Mouse (Mus musculus) WW6 (cell line): ENCODE data around the gene Spem1.
"Not testable (repeated sequence)": the region's sequence is repeated elsewhere in the genome, so short reads cannot be mapped to it uniquely, and the experiment has no call there.

Experiments used
- DNase-seq: peaks from one replicate; pipeline ENCODE4 v3.0.0-alpha.2; 2013; ENCODE audit warnings: low read depth, low spot score

Gene Spem1

DNA sequence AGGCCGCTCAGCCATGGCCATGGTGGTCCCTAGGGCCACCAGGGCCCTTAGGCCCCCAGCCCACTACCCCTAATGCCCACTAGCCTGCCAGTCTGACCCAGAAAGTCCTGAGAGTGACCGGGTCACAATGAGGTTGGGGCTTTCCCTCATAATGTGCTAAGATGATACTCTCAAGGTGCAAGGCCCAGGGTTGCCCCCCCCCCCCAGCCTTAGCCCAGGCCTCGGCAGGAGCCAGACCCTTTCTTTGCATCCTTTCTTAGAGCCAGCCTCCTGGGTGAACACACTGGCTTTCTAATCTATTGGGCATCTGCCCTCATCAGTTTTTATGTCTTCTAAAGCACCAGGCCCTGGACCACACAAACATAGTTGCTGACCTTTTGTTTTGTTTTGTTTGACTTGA is at the start of gene Spem1:
Gene Spem1 (minus strand): TSS at position 101 of the 400 bp plus-strand sequence.
- no peak for DNase-seq

DNA sequence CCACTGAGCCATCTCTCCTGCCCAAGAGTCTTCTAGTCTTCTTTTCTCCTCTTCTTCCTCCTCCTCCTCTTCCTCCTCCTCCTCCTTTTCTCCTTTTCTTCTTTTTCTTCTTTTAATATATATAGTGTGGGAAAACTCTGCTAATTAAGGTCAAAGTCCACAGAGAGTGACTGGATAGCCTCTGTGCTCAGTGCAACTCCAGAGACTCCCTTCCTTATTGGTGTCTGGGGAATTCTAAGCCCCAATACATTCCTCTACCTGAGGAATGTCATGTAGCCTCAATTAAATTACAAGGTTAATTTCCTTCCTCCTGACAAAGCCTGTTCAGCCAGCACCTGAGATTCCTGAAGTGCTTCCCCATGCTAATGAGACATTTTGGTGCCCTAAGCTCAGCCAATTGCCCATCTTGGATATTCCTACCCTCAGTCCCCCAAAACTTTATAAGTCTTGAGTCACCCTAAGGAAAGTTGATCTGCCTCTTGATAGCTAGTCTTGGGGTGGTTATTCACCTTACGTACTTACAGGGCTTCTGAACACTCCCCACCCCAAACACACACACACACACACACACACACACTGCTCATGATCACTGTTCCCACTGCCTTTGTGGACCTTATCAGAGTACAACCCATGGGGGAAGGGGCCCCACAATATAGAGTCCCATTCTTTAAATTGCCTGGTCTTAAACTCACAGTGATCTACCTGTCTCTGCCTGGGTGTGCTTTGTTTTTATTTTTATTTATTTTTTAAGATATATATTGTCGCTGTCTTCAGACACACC is 48.5 kb upstream of the Spem1 start:
- DNase-seq = no peak

DNA sequence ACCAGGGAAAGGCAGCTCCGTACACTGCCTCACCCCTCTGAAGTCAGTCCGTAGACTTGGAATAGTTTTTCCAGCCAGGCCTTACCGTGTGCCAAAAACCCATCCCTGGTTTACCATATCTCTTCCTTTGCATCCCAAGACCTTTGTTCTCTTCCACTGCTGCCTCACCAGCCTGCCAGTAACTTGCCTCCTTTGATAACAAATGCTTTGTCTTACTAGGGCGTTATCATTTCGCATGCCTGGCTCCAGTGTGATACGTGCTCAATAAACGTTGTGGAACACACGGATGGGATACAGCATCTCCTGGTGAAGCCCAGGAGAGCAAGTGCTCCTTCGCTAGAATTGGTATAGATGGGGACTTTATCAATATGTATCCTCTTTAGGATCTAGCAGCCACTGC is 45.4 kb upstream of the Spem1 start:
- DNase-seq = no peak

DNA sequence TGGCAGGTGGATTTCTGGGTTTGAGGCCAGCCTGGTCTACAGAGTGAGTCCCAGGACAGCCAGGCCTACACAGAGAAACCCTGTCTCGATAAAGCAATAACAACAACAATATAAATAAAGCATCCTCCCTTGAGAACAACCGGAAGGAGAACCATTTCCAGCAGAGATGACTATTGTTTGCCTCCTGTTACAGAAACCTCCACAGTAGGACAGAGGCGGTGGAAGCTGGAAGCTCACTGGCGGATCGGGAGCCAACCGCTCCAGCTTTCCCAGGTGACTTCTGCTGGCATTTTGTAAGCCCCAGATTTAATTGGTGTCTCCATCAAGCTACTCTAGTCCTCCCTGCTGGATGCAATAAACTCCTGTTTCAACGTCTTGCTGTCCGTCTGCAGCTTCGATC is 43.6 kb upstream of the Spem1 start:
- no peak for DNase-seq

DNA sequence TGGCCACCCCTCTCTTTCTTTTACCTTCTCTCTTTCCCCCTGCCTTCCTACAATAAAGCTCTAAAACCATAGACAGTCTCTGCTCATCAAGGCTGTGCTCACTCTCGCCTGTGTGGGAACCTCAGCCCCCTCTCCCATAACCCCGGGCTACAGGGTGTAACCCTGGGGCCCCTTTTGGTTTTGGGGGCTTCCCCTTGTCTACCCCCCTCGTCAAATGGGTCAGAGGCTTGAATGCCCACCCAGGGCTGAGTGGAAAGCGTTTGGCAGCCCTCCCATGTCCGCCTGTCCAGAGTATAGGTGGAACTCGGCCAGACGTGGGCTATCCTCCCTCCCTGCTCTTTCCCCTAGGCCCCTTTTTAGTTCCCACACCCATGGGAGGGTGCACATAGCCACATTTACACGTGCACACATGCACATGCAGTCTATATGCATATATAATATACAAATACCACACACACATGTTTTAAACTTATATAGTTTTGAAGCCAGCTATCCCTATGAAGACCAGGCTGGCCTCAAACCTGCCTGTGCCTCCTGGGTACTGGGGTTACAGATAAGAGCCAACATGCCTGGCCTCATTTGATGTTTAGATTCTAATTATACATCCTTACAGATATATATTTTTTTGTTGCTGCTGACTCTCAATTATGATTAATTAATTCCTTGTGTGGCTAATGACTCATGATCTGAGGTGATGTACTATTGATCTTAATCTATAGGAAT is 42.3 kb upstream of the Spem1 start:
- no peak for DNase-seq

DNA sequence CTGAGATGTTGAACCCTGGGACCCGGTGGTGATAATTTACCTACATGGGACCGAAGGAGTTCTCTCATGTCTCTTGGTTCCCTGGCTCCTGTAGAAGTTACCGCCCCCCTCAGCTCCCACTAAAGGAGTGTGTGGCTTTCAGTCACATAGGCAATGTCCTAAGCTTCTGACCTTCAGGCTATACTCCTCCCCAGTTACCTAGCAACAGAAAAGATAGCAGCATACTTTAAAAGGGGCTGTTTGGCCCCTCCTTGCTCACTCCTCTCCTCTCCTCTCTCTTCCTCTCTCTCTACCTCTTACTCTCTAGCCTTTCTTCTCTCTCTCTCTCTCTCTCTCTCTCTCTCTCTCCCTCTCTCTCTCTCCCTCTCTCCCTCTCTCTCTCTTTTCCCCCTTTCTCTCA is 41.7 kb upstream of the Spem1 start:
- not testable (repeated sequence) for DNase-seq

DNA sequence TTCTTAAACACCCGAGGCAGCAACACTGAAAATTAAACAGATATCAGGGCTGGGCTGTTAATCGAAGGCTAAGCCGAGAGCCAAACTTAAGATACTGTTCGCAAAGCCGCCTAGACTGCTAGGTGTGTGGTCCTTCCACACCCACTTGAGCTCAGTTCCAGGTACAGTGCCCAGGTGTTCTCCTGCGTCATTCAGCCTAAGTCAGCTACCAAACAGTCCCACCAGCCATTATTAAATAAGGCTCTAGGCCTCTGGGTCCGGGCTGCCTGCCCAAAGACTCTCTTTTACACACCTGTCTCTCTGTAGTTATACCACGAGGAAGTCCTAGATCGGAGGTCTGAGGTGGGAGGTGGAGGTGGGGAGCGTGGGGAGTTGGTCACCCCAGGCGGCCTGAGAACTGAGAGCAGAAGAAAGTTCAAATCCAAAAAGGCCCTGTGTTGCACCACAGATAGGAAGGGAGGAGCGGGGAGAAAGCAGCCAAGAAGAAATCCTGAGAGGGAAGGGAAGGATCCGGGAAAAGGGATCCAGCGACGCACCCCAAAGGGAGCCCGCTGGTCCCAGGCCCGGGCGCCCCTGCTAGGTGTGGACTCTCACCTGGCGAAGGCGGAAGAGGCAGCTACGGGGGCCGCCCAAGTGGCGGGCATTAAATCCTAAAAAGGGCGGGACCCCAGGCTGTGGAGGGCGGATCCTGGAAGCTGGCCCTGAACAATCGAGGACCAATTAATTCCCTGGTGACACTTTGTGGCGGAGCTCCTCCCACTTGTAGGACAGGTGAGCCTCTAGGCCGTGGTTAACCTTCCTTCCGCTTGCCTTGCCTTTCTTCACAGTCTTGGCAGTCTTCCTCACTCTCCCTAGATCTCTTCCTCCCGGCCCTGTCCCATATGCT is 36.4 kb upstream of the Spem1 start, which contains the start of gene Tnk1:
Gene Tnk1 (minus strand): TSS at position 618 of the 886 bp plus-strand sequence.
- DNase-seq = no peak

DNA sequence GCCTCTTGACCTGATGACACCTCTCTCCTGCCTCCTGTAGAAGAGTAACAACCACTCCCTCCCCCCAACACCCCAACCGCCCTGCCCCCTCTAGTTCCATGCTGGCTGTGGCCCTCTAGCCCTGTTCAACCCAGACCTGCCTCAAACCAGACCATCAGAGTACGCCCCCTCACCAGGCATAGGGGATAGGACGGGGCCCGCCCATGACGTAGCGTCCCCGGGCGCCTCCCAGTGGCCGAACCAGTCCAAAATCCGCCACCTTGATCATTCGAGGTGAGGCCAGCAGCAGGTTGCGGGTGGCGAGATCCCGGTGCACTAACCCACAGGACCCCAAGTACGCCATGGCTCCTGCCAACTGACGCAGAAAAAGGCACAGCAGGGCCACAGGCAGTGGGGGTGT is 33.4 kb upstream of the Spem1 start:
- peak; percentile 83 for DNase-seq

DNA sequence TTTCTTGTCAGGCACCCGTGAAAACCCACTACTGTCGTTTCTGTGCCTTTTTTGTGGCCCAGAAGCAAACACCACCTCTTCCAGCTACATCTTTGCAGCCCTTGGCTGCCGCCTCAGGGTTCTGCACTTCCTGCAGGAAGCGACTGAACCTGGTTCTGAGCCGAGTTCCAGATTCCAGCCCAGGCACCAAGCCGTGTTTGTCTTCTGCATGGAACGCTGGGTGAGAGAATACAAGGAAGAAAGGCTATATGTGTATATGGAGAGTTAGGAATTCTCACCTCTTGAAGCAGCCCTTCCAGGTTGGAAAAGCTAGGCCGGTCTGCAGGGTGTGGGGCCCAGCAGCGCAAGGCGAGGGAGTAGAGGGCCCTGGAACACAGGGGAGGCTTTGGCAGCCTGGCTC is 32.7 kb upstream of the Spem1 start:
- DNase-seq = no peak

DNA sequence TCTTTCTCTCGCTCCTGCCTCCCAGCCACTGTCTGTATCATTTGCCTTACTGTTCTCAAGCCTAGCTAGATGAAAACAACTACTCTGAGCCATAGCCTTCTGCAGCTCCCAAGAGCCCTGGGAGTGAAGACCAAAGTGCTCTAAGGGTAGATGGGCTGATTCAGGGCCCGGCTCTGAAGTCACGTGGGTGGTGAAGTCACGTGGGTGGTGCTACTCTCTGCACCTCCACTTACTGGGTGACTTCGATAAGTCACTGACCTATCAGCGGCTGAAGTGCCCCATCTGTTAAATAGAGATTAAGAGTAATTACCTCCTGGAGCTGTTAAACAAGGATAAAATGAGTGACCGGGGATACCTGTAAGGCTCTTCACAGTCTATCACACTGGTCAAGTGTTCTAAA is 32.0 kb upstream of the Spem1 start:
- no peak for DNase-seq

DNA sequence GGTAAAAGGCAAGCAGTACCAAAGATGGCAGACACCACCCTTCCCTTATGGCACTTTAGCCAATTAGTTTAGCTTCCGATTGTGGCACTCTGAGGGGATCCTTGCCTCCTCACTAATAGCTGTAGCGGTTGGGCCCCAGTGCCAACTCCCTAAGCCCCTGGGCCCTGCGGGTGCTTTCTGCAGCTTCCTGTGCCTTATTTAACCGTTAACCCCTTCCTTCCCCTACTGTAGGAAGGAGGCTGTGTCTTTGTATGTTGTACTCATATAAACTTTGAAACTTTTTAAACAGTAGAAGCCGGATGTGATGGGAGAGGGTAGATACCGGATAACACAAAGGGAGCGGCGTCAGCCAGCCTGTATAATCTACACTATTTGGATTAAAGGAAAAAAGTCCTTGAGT is 28.8 kb upstream of the Spem1 start:
- DNase-seq = no peak

DNA sequence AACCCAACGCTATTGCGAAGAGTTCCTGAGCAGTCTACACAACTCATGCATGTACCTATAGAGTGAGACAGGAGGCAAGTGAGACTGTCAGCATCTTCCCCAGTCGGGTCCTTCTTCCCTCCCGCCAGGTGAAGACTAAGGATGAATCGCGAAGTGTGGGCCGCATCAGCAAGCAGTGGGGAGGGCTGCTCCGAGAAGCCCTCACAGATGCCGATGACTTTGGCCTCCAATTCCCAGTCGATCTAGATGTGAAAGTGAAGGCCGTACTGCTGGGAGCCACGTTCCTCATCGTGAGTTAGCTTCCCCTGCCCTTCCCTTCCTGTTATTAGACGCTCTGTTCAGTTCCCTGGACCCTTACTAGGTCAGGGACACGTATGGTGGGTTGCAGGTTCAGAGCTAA is 27.9 kb upstream of the Spem1 start:
- no peak for DNase-seq

DNA sequence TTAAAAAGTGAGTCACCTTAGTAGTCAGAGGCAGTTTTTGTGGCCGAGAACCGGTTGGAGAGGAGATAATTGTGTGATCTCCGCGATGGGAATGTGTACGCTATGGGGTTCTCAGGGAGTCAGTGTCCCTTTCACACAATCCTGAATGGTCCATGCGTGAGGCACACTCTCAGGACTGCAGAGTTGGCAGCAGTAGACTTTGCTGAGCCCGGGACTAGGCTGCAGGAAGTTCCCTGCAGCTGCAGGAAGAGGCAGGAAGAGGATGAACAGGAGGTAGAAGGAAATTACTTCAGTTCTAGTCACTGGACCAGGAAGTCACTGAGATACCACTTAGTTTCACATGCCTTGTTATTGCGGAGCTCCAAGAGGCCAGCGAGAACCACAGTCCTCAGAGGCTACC is 27.1 kb upstream of the Spem1 start:
- DNase-seq = no peak

DNA sequence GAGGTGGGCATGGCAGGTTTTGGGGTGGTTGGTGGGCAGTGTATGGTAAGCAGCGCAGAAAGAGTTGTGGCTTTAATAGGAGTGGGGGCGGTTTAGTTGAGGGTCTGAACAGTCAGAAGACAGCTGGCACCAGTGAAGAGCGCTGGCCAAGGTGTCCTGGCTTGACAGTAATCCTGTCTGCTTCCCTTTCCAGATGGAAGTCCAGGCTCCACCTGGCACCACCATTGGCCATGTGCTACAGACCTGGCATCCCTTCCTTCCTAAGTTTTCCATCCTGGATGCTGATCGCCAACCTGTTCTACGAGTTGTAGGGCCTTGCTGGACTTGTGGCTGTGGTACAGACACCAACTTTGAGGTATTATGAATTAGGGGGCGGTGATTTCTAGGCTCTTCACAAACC is 26.0 kb upstream of the Spem1 start:
- no peak for DNase-seq

DNA sequence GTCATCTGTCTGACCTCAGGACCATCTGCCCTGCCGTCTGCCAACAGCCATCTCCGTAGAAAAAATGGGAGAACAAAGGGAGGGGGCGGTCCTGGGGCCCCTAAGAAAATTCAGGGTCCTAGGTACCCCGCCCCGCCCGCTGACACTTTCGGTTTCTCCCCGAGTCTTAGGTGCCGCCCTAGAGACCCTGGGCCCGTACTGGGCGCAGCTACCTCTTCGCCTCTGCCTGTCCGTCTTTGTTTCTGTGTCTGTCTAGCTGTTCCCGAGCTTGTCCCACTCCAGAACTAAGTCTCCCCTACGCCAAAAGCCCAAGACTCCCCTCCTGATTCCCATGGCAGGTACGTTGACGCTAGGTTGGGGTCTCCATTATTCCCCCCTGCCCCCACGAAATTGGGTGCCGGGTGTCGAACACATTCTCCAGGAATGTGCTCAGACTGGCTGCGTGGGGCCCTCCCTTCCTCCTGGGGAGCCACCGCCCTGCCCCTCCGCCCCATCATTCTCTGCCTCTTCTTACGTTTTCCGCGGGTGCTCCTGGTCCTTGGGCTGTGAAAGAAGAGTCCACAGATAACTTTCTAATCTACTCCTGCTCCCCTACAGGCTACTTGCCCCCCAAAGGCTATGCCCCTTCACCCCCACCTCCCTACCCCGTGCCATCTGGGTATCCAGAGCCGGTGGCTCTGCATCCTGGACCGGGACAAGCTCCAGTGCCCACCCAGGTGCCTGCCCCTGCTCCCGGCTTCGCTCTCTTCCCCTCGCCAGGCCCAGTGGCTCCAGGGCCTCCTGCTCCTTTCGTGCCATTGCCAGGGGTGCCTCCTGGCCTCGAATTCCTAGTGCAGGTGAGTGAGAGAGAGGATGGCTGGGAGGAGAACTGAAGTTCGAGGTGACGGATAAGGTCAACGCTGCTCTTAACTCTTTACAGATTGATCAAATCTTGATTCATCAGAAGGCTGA is 25.0 kb upstream of the Spem1 start:
- DNase-seq = no peak

DNA sequence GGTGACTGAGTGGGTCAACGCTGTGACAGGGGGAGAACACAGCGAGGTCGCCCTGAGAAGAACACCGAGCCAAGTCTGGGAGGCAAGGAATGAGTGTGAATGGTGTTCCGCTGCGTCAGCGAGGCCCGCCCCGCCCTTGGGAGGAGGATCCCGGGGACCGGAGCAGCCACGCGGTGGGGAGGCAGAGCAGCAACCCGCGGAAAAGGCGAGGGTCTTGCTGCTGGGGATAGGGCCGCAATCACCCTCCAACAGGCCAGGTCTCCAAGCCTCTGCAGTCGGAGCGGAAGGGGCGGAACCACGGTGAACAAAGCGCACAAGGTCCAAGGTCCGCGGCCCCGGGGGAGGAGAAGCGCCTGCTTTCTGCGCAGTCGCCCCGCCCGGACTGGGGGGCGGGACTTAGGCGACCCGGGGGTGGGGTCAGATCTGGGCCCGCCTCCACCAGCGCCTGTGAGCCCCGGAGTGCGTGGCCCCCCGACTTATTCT is 24.3 kb upstream of the Spem1 start, which contains the start of gene Plscr3:
Gene Plscr3 (plus strand): TSS at position 179 of the 483 bp plus-strand sequence.
- peak; percentile 85 for DNase-seq

DNA sequence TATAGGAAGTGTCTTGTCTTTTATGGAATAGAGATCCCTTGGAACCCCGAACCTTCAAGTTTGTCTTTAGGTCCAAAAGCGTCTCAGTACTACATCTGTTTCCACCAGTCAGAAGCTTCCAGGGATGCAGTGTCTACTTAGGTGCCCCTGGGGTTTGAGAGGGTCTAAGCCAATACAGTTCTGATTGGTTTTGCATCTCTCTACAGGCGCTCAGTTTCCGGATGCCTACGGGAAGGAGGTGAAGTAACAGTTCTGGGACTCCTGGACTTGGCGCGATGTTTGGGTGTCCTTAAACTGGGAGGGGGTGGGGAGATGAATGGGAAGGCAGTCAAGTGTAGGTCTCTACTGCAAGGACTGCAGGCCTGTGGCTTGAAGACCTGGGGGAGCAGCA is 16.7 kb upstream of the Spem1 start:
- DNase-seq = no peak

DNA sequence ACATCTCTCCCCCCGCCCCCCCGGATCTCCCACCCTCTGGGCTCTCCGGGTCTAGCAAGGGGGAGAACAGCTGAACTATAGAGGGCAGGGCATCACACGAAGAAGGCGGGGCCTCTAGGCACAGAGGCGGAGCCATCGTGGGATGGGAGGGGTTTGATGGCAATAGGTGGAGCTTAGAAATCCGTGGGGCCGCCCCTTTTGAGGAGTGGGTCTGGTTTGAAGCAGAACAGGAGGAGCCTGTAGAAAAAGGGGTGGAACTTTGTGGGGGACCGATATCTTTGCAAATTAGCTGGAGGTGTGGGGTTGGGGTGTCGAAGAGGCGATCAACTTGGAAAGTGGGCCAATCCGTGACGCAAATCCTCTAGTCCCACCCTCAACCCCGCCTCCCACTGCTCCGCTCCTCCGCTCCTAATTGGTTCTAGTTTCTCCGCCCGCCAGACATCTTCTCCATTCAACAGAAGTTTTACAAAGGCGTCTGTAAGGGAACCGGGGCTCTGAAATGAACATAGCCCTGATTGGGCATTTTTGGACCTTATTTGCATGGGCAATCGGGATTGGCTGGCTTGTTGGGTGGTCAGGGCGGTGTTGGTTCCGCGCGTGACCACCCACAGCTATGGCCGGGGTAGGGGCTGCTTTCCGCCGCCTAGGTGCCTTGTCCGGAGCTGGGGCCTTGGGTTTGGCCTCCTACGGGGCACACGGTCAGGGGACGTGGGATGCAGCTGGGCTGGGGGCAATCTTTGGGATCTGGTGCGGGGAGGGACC is 16.2 kb upstream of the Spem1 start, which contains the start of gene Tmem256:
Gene Tmem256 (plus strand): TSS at position 563 of the 762 bp plus-strand sequence.
- DNase-seq = peak; percentile 100

DNA sequence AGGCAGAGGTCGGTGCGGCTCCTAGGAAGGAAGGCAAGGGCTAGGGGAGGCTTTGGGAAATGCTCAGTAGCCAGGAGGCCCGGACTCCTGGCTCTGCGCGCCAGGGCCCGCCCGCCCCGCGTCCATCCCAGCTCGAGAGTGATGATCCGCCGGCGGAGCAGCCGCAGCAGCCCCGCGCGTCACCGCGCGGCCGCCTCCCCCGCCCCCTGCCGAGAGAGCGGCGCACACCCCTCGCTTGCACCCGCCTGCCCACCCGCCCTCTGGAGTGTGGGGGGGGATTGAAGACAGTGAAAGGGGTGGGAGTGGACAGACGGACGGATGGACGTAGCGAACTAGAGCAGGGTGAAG is 15.6 kb upstream of the Spem1 start, which contains the start of gene Nlgn2:
Gene Nlgn2 (minus strand): TSS at position 181 of the 348 bp plus-strand sequence.
- no peak for DNase-seq
